Mouse (Mus musculus): ENCODE measurements at regions not wholly inside any gene's neighbourhood (a gene's known extent, or its start where the extent isn't known, plus 50 kb on each side); places are given as distances from the start of the nearest gene placed in this dataset.
A peak's percentile ranks its signal among the peaks of the same experiment; 100 is the strongest.
"Not testable (repeated sequence)": the region's sequence is repeated elsewhere in the genome, so short reads cannot be mapped to it uniquely, and the experiment has no call there.

- TF ChIP-seq POLR2A (IDR thresholded peaks at IDR 0.05; ENCODE audit: borderline replicate concordance, extremely low read depth, insufficient read depth, insufficient read length, poor library complexity, severe bottlenecking), result no peak
- TF ChIP-seq CTCF (IDR thresholded peaks at IDR 0.05; ENCODE audit: borderline replicate concordance, extremely low read depth, insufficient read depth, insufficient read length), result no peak
- DNase-seq (ENCODE audit: low read depth), result no peak
Measured at GRCm38 (mm10) chr1:193513929-193514710, 144.0 kb upstream of the Camk1g start.

- TF ChIP-seq CTCF (IDR thresholded peaks at IDR 0.05; ENCODE audit: borderline replicate concordance, extremely low read depth, insufficient read depth, insufficient read length), result no peak
- DNase-seq (ENCODE audit: low read depth), result no peak
Measured at GRCm38 (mm10) chr1:193510066-193510793, 140.1 kb upstream of the Camk1g start.

- TF ChIP-seq CTCF (IDR thresholded peaks at IDR 0.05; ENCODE audit: borderline replicate concordance, extremely low read depth, insufficient read depth, insufficient read length) (no peak), POLR2A (IDR thresholded peaks at IDR 0.05; ENCODE audit: borderline replicate concordance, extremely low read depth, insufficient read depth, insufficient read length, poor library complexity, severe bottlenecking) (no peak)
- no peak for DNase-seq (ENCODE audit: low read depth)
Measured at GRCm38 (mm10) chr1:193508271-193508670, 138.2 kb upstream of the Camk1g start.

- no peak for TF ChIP-seq POLR2A (IDR thresholded peaks at IDR 0.05; ENCODE audit: borderline replicate concordance, extremely low read depth, insufficient read depth, insufficient read length, poor library complexity, severe bottlenecking)
- no peak for TF ChIP-seq CTCF (IDR thresholded peaks at IDR 0.05; ENCODE audit: borderline replicate concordance, extremely low read depth, insufficient read depth, insufficient read length)
- DNase-seq (ENCODE audit: low read depth), result no peak
Measured at GRCm38 (mm10) chr1:193506991-193507390, 136.9 kb upstream of the Camk1g start.

GRCm38 (mm10) chr1:193505381-193505780, 135.3 kb upstream of the Camk1g start:
- TF ChIP-seq POLR2A (IDR thresholded peaks at IDR 0.05; ENCODE audit: borderline replicate concordance, extremely low read depth, insufficient read depth, insufficient read length, poor library complexity, severe bottlenecking) (no peak), CTCF (IDR thresholded peaks at IDR 0.05; ENCODE audit: borderline replicate concordance, extremely low read depth, insufficient read depth, insufficient read length) (no peak)

GRCm38 (mm10) chr1:193504611-193505010, 134.5 kb upstream of the Camk1g start:
- TF ChIP-seq POLR2A (IDR thresholded peaks at IDR 0.05; ENCODE audit: borderline replicate concordance, extremely low read depth, insufficient read depth, insufficient read length, poor library complexity, severe bottlenecking), result no peak
- TF ChIP-seq CTCF (IDR thresholded peaks at IDR 0.05; ENCODE audit: borderline replicate concordance, extremely low read depth, insufficient read depth, insufficient read length), result no peak
- DNase-seq (ENCODE audit: low read depth), result no peak

More at GRCm38 (mm10) chr1:193505381-193505780, 135.3 kb upstream of the Camk1g start:
- DNase-seq (ENCODE audit: low read depth), result no peak

- DNase-seq (ENCODE audit: low read depth), result peak; percentile 79
- TF ChIP-seq CTCF (IDR thresholded peaks at IDR 0.05; ENCODE audit: borderline replicate concordance, extremely low read depth, insufficient read depth, insufficient read length) (peak; percentile 78; the same call in 1 of the 2 replicates), POLR2A (IDR thresholded peaks at IDR 0.05; ENCODE audit: borderline replicate concordance, extremely low read depth, insufficient read depth, insufficient read length, poor library complexity, severe bottlenecking) (no peak)
Measured at GRCm38 (mm10) chr1:193503624-193504325, 133.7 kb upstream of the Camk1g start.

- TF ChIP-seq CTCF (IDR thresholded peaks at IDR 0.05; ENCODE audit: borderline replicate concordance, extremely low read depth, insufficient read depth, insufficient read length) (no peak), POLR2A (IDR thresholded peaks at IDR 0.05; ENCODE audit: borderline replicate concordance, extremely low read depth, insufficient read depth, insufficient read length, poor library complexity, severe bottlenecking) (no peak)
- DNase-seq (ENCODE audit: low read depth), result peak; percentile 68
Measured at GRCm38 (mm10) chr1:193496265-193497183, 126.4 kb upstream of the Camk1g start.

- DNase-seq (ENCODE audit: low read depth), result peak; percentile 68
- TF ChIP-seq POLR2A (IDR thresholded peaks at IDR 0.05; ENCODE audit: borderline replicate concordance, extremely low read depth, insufficient read depth, insufficient read length, poor library complexity, severe bottlenecking) (no peak), CTCF (IDR thresholded peaks at IDR 0.05; ENCODE audit: borderline replicate concordance, extremely low read depth, insufficient read depth, insufficient read length) (no peak)
Measured at GRCm38 (mm10) chr1:193488039-193488438, 117.9 kb upstream of the Camk1g start.

- DNase-seq (ENCODE audit: low read depth), result not testable (repeated sequence)
Measured at GRCm38 (mm10) chr1:193486668-193487067, 116.6 kb upstream of the Camk1g start.

GRCm38 (mm10) chr1:193484977-193485376, 114.9 kb upstream of the Camk1g start:
- no peak for DNase-seq (ENCODE audit: low read depth)

More at GRCm38 (mm10) chr1:193484977-193485376, 114.9 kb upstream of the Camk1g start:
- no peak for TF ChIP-seq CTCF (IDR thresholded peaks at IDR 0.05; ENCODE audit: borderline replicate concordance, extremely low read depth, insufficient read depth, insufficient read length)
- TF ChIP-seq POLR2A (IDR thresholded peaks at IDR 0.05; ENCODE audit: borderline replicate concordance, extremely low read depth, insufficient read depth, insufficient read length, poor library complexity, severe bottlenecking), result no peak
